Mouse (Mus musculus): Measurements from ENCODE around the gene Bysl. TPM values are rescaled to one million over a fixed set of nuclear protein-coding genes. Genes with fewer than 3 reads are reported as not detected.

Gene Bysl
- 10 to 100 TPM; 11.5 to 12.2 TPM for total RNA-seq (2023)

DNA sequence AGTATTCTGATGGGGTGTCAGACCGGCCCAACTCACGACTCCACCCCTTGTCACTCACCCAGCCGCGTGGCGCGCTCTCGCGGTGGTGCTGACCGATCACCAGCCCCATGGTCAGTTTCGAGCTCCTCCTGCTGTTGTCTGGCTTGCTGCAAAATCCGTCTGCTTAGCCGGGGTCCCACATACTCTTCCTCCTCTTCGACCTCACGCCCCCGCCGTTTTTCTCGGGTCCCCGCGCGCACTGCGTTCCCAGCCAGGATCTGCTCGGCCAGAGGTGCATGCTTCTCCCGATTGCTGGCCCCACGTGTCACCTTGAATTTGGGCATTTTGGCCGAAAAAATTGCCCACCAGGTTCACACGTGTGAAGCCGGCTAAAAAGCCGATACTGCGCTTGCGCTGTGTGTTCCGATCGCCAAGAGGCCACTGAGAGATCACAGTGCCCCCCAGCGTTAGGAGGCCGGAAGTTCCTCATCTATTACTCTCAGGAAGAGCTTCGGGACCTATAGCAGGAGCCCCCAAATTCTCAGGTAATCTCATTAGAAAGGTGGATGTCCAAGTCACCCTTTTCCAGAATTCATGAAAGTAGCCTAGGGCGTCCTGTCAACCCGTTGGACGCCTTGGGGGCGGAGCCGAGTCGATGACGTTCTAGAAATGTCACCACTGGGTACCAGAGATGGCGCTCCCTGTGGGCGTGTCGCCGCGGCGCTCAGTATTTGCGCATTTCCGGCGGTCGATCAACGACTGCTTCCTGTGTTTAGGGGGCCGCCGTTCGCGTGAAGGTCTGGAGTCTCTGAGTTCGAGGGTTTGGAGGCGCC is at the start of gene Bysl, which contains the start of the genes Med20 and Gm20517:
Gene Bysl (minus strand): TSS at position 644 of the 812 bp plus-strand sequence.
Gene Med20 (plus strand): TSS at position 734 of the 812 bp plus-strand sequence.
Gene Gm20517 (plus strand): TSS at position 741 of the 812 bp plus-strand sequence.

DNA sequence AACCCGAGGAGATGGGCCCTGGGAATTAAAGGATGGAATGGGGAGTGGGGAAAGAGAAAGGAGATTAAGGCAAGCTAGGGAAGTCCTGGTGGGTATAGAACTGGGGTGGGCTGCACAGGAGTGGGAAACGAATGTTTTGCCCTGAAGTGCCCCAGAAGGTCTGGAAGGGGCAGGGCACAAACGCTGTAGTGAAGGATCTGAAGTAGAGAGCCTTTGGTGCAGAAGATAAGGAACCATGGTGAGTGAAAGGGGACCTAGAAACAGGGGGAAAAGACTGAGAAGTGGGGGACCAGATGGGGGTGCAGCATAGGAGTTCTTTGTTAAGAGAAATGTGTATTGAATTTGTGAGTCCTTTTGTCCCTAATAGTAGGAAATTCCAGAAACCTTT is 19.4 kb upstream of the Bysl start, which contains the start of gene Usp49:
Gene Usp49 (plus strand): TSS at position 13 of the 388 bp plus-strand sequence.

Other genes starting within 250 kb of the Bysl start
- 10 to 100 TPM; 21.8 to 30.0 TPM for gene Mrps10, start 242.6 kb downstream of the Bysl start, total RNA-seq (2023)
- gene Guca1b, start 226.1 kb downstream of the Bysl start, total RNA-seq (2023): 1 to 10 TPM; 2.5 to 3.7 TPM
- not detected for gene Guca1a, start 210.9 kb downstream of the Bysl start, total RNA-seq (2023)
- not detected for gene AI661453, start 174.9 kb downstream of the Bysl start, total RNA-seq (2023)
- not detected for gene 1700001C19Rik, start 174.1 kb downstream of the Bysl start, total RNA-seq (2023)
- gene Taf8, start 109.2 kb downstream of the Bysl start, total RNA-seq (2023): 10 to 100 TPM; 61.4 to 65.7 TPM
- 100 to 1,000 TPM; 151 to 249 TPM for gene Ccnd3, start 106.4 kb downstream of the Bysl start, total RNA-seq (2023)
- 10 to 100 TPM; 53.3 to 77.0 TPM for gene Med20, start 90 bp upstream of the Bysl start, total RNA-seq (2023)
- 1 to 10 TPM; 2.4 to 3.5 TPM for gene Gm20517, start 97 bp upstream of the Bysl start, total RNA-seq (2023)
- 1 to 10 TPM; 5.7 to 6.7 TPM for gene Usp49, start 19.2 kb upstream of the Bysl start, total RNA-seq (2023)
- gene Tomm6, start 76.9 kb upstream of the Bysl start, total RNA-seq (2023): 100 to 1,000 TPM; 148 to 154 TPM
- 1 to 10 TPM; 4.2 to 5.4 TPM for gene Frs3, start 77.5 kb upstream of the Bysl start, total RNA-seq (2023)
- not detected for gene Gm21981, start 83.0 kb upstream of the Bysl start, total RNA-seq (2023)
- gene Prickle4, start 83.2 kb upstream of the Bysl start, total RNA-seq (2023): not detected
- not detected for gene Pgc, start 115.3 kb upstream of the Bysl start, total RNA-seq (2023)
- gene Tfeb, start 125.5 kb upstream of the Bysl start, total RNA-seq (2023): 100 to 1,000 TPM; 172 to 178 TPM
- not detected for gene Mdfi, start 223.2 kb upstream of the Bysl start, total RNA-seq (2023)